Mouse (Mus musculus): ENCODE results near the gene Endov. TPM values are rescaled to one million over a fixed set of nuclear protein-coding genes. Genes with fewer than 3 reads are reported as not detected.

The Endov gene
- polyA plus RNA-seq, 1 experiment from 2014 or later, result 19.1 TPM

GRCm38 (mm10) chr11:119558870-119559610 lies 67.9 kb downstream of the Endov start:
- peaks cover 28% of the 10 kb centered on the region for H3K27me3 ChIP-seq
- 5% methylated on average over 9 of the region's 9 CpGs for WGBS
- no peak overlapping the region for H3K4me3 ChIP-seq

More at GRCm38 (mm10) chr11:119558870-119559610, 67.9 kb downstream of the Endov start:
- Histone ChIP-seq H3K4me2 (replicated peaks) (peak overlapping the region; percentile 38), H3K36me3 (no peaks in the 10 kb centered on the region), H3K27ac (peak overlapping the region; percentile 70), H3K4me1 (peaks cover 22% of the 10 kb centered on the region), H3K9ac (peak overlapping the region; percentile 39; the same call in 1 of the 2 replicates), H3K9me3 (no peaks in the 10 kb centered on the region)
- ATAC-seq (ENCODE audit: insufficient number of reproducible peaks, insufficient read depth, low FRiP score, low TSS enrichment), result peak; percentile 63

Other genes with a start within 250 kb of the Endov start
- gene Gaa, start 223.5 kb upstream of the Endov start, polyA plus RNA-seq (2016; fragmentation: Nextera tagmentation; extraction: Ambion mirVana), result 54.1 and 57.6 TPM in 2 replicates
- 343 and 361 TPM in 2 replicates for gene Eif4a3, start 191.3 kb upstream of the Endov start, polyA plus RNA-seq (2016; fragmentation: Nextera tagmentation; extraction: Ambion mirVana)
- gene Card14, start 183.6 kb upstream of the Endov start, polyA plus RNA-seq (2016; fragmentation: Nextera tagmentation; extraction: Ambion mirVana), result 0.28 and 0.52 TPM in 2 replicates
- gene Sgsh, start 135.8 kb upstream of the Endov start, polyA plus RNA-seq (2016; fragmentation: Nextera tagmentation; extraction: Ambion mirVana), result 5.9 and 6.2 TPM in 2 replicates
- 10.0 and 12.3 TPM in 2 replicates for gene Slc26a11, start 135.8 kb upstream of the Endov start, polyA plus RNA-seq (2016; fragmentation: Nextera tagmentation; extraction: Ambion mirVana)
- 1.6 and 1.7 TPM in 2 replicates for gene Rnf213, start 98.2 kb upstream of the Endov start, polyA plus RNA-seq (2016; fragmentation: Nextera tagmentation; extraction: Ambion mirVana)
- 2.0 and 2.4 TPM in 2 replicates for gene Nptx1, start 56.4 kb downstream of the Endov start, polyA plus RNA-seq (2016; fragmentation: Nextera tagmentation; extraction: Ambion mirVana)
- 17.7 and 20.4 TPM in 2 replicates for gene Rptor, start 111.6 kb downstream of the Endov start, polyA plus RNA-seq (2016; fragmentation: Nextera tagmentation; extraction: Ambion mirVana)

All from embryonic facial prominence, embryonic 12.5 days (tissue).